Mouse (Mus musculus) midbrain, embryonic 10.5 days (tissue): Measurements from ENCODE around the gene Doc2g. TPM values are rescaled to one million over a fixed set of nuclear protein-coding genes. Genes with fewer than 3 reads are reported as not detected.
A peak's percentile ranks its signal among the peaks of the same experiment; 100 is the strongest.
"Not testable (repeated sequence)": the region's sequence is repeated elsewhere in the genome, so short reads cannot be mapped to it uniquely, and the experiment has no call there.

Experiments used
- DNase-seq: peaks from one replicate; pipeline ENCODE4 v3.0.0-alpha.2; 2017; ENCODE audit warnings: low spot score
- H3K27ac ChIP-seq: fragments of 300-500 bp; sonication (generic); replicated peaks from 2 replicates; pipeline ENCODE4 v1.5.1; 2016; ENCODE audit warnings: mild to moderate bottlenecking
- H3K27me3 ChIP-seq: fragments of 300-500 bp; sonication (generic); 2 replicates; pipeline ENCODE4 v1.6.1; 2016; ENCODE audit warnings: low read depth, mild to moderate bottlenecking; ENCODE audit not compliant: poor library complexity, severe bottlenecking
- H3K36me3 ChIP-seq: fragments of 300-500 bp; sonication (generic); 2 replicates; pipeline ENCODE4 v1.6.1; 2016; ENCODE audit warnings: mild to moderate bottlenecking, moderate library complexity
- H3K4me1 ChIP-seq: fragments of 300-500 bp; sonication (generic); 2 replicates; pipeline ENCODE4 v1.6.1; 2016
- H3K4me3 ChIP-seq: fragments of 300-500 bp; sonication (generic); 2 replicates; pipeline ENCODE4 v1.5.1; 2016; ENCODE audit warnings: mild to moderate bottlenecking, moderate library complexity
- H3K9me3 ChIP-seq: fragments of 300-500 bp; sonication (generic); replicated peaks from 2 replicates; pipeline ENCODE4 v1.6.1; 2016; ENCODE audit warnings: mild to moderate bottlenecking
- WGBS: fragments of 180-500 bp; shearing (Covaris S2); methylation state at CpG from one replicate; pipeline ENCODE4 v1.1.7; 2016; 5-methylcytosine and 5-hydroxymethylcytosine counted together
- polyA plus RNA-seq: library from polyadenylated mRNA; unstranded; fragments of >200 nt; fragmentation: Nextera tagmentation; extraction: Ambion mirVana; gene quantifications from 2 replicates; pipeline ENCODE4 v1.2.1, GENCODE M21; 2016

The Doc2g gene
- polyA plus RNA-seq, 1 experiment from 2014 or later = 2.2 TPM

DNA sequence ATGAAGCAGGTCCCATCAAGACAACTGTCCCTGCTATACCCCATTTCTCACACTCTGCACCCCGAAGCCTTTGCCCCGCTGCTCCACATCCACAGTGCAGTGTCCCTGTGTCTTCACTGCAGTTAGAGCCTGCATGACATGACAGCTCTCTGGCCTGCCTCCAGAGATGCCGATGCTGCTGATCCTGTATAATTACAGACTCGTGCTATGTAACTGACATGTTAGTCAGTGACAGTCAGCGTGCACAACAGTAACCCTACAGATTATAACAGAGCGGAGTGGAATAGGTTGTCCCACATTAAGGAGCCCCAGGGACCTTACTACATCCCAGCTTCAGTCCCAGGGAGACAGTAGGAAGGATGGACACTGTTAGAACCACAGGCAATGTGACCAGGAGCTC is 28.5 kb upstream of the Doc2g start:
- not testable (repeated sequence) for H3K27ac ChIP-seq, DNase-seq, H3K27me3 ChIP-seq, H3K9me3 ChIP-seq, H3K36me3 ChIP-seq, H3K4me3 ChIP-seq
- H3K4me1 ChIP-seq = peaks cover 13% of the 10 kb centered on the region
- WGBS = 88% methylated on average over 6 of the region's 6 CpGs

DNA sequence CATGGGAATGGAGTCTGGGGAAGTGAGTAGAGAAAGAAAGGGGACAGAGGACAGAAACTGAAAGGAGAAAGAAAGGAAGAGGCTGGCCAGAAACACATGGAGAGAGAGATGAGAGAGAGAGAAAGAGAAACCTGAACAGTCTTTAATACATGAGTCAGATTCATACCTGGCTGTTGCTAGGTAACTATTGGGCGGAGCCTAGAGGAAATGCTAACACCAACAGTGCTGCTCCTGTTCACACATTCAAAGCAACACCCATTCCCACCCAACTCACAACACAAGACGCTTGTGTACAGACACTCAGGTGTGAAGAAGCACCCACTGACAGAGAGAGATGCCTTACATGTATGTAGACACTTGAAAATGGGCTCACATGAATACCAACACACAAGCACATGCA is 27.2 kb upstream of the Doc2g start:
- peaks cover 21% of the 10 kb centered on the region for H3K4me1 ChIP-seq
- WGBS = 85% methylated on average over 2 of the region's 2 CpGs
- no peak for DNase-seq
- H3K27me3 ChIP-seq = no peaks in the 10 kb centered on the region; the same call in 1 of the 2 replicates
- H3K36me3 ChIP-seq = no peaks in the 10 kb centered on the region
- no peak overlapping the region for H3K4me3 ChIP-seq
- no peak overlapping the region for H3K27ac ChIP-seq
- no peaks in the 10 kb centered on the region for H3K9me3 ChIP-seq

GRCm38 (mm10) chr19:3980309-3980708 is 22.8 kb upstream of the Doc2g start:
- Histone ChIP-seq H3K9me3 (no peaks in the 10 kb centered on the region), H3K36me3 (no peaks in the 10 kb centered on the region), H3K4me1 (peaks cover 46% of the 10 kb centered on the region), H3K27me3 (0 out of 2 replicates have a peak, but pooled peaks cover 4% of the 10 kb centered on the region), H3K4me3 (no peak overlapping the region), H3K27ac (peak overlapping the region; percentile 65)
- WGBS = 17% methylated on average over 4 of the region's 4 CpGs
- DNase-seq = peak; percentile 75

GRCm38 (mm10) chr19:3980917-3981316 is 22.2 kb upstream of the Doc2g start:
- H3K36me3 ChIP-seq = no peaks in the 10 kb centered on the region
- 76% methylated on average over 9 of the region's 9 CpGs for WGBS
- peaks cover 52% of the 10 kb centered on the region for H3K4me1 ChIP-seq
- no peak overlapping the region for H3K27ac ChIP-seq
- 0 out of 2 replicates have a peak, but pooled peaks cover 4% of the 10 kb centered on the region for H3K27me3 ChIP-seq
- no peaks in the 10 kb centered on the region for H3K9me3 ChIP-seq
- DNase-seq = no peak
- H3K4me3 ChIP-seq = no peak overlapping the region

- 35% methylated on average over 9 of the region's 9 CpGs for WGBS
- no peak overlapping the region for H3K4me3 ChIP-seq
- H3K27me3 ChIP-seq = 0 out of 2 replicates have a peak, but pooled peaks cover 4% of the 10 kb centered on the region
- DNase-seq = no peak
- H3K27ac ChIP-seq = peak overlapping the region; percentile 69
- H3K4me1 ChIP-seq = peaks cover 57% of the 10 kb centered on the region
- H3K36me3 ChIP-seq = no peaks in the 10 kb centered on the region
- peaks cover 2% of the 10 kb centered on the region; the same call in 1 of the 2 replicates for H3K9me3 ChIP-seq
Measured at GRCm38 (mm10) chr19:3983527-3984200, 19.4 kb upstream of the Doc2g start.

DNA sequence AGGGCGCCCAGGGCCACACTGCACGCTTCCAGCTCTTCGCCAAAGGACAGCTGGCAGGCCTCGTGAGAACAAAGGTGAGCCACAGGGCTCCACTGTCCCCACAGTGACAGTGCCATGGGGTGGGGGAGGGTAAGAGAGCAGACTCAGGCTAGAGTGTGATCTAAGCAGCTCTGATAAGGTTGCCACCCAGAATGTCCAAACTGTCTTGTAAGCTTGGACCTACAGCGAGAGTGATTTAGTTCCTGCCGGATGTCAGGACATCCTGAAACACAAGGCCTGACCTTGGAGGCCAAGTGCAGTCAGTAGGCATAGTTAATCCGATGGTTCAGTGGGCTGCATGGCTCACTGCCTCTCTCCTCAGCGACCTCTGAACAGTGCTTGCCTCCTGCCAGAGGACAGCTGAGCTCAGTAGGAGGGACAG is 17.8 kb upstream of the Doc2g start:
- Histone ChIP-seq H3K9me3 (peaks cover 6% of the 10 kb centered on the region; the same call in 1 of the 2 replicates), H3K27ac (peak overlapping the region; percentile 69), H3K36me3 (no peaks in the 10 kb centered on the region), H3K4me1 (peaks cover 47% of the 10 kb centered on the region), H3K4me3 (no peak overlapping the region), H3K27me3 (0 out of 2 replicates have a peak, but pooled peaks cover 4% of the 10 kb centered on the region)
- 19% methylated on average over 8 of the region's 8 CpGs for WGBS
- peak; percentile 53 for DNase-seq

GRCm38 (mm10) chr19:3986334-3986733 is 16.8 kb upstream of the Doc2g start, which contains the start of gene Acy3:
Acy3 (plus strand) TSS chr19:3986570.
- WGBS = 23% methylated on average over 8 of the region's 8 CpGs
- H3K4me1 ChIP-seq = peaks cover 46% of the 10 kb centered on the region
- DNase-seq = no peak

GRCm38 (mm10) chr19:3988066-3988465 is 15.0 kb upstream of the Doc2g start:
- Histone ChIP-seq H3K4me1 (peaks cover 47% of the 10 kb centered on the region), H3K4me3 (no peak overlapping the region), H3K27me3 (0 out of 2 replicates have a peak, but pooled peaks cover 9% of the 10 kb centered on the region), H3K9me3 (peaks cover 6% of the 10 kb centered on the region; the same call in 1 of the 2 replicates), H3K27ac (no peak overlapping the region), H3K36me3 (no peaks in the 10 kb centered on the region)
- WGBS = 91% methylated on average over 14 of the region's 14 CpGs
- DNase-seq = no peak

More at GRCm38 (mm10) chr19:3986334-3986733, 16.8 kb upstream of the Doc2g start, which contains the start of gene Acy3:
- Histone ChIP-seq H3K27ac (peak within 1 kb of the TSS; percentile 69), H3K9me3 (peaks cover 6% of the 10 kb centered on the region; the same call in 1 of the 2 replicates), H3K36me3 (no peaks in the 10 kb centered on the region), H3K4me3 (no peak within 1 kb of the TSS), H3K27me3 (0 out of 2 replicates have a peak, but pooled peaks cover 9% of the 10 kb centered on the region)

DNA sequence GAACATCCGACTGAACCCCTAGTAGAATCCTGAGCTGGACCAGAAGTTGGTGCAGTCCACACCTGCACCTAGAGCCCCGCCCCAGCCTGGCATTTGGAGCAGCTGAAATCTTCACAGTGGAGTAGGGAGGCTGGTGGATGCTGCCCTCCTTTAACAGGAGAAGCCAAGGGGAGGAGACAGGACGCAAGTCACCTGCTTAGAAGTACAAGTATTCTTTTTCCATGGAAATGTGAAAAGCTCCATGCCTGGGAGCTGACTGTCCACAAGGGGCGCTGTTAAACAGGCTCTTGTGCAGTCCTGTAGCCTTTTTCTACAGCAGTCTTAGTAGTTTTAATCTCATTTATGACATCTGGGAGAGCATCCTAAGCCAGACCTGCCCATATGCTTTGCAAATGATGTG is 14.4 kb upstream of the Doc2g start:
- 90% methylated on average over 4 of the region's 4 CpGs for WGBS
- Histone ChIP-seq H3K9me3 (peaks cover 6% of the 10 kb centered on the region; the same call in 1 of the 2 replicates), H3K36me3 (no peaks in the 10 kb centered on the region), H3K27me3 (0 out of 2 replicates have a peak, but pooled peaks cover 8% of the 10 kb centered on the region), H3K4me3 (no peak overlapping the region), H3K27ac (no peak overlapping the region), H3K4me1 (peaks cover 40% of the 10 kb centered on the region)
- DNase-seq = no peak

- H3K4me1 ChIP-seq = peaks cover 23% of the 10 kb centered on the region
- 0 out of 2 replicates have a peak, but pooled peaks cover 5% of the 10 kb centered on the region for H3K27me3 ChIP-seq
- H3K27ac ChIP-seq = no peak overlapping the region; the same call in 1 of the 2 replicates
- H3K9me3 ChIP-seq = peaks cover 6% of the 10 kb centered on the region; the same call in 1 of the 2 replicates
- 71% methylated on average over 6 of the region's 6 CpGs for WGBS
- no peak overlapping the region for H3K4me3 ChIP-seq
- DNase-seq = no peak
- H3K36me3 ChIP-seq = no peaks in the 10 kb centered on the region
Measured at GRCm38 (mm10) chr19:3990804-3991203, 12.3 kb upstream of the Doc2g start.

DNA sequence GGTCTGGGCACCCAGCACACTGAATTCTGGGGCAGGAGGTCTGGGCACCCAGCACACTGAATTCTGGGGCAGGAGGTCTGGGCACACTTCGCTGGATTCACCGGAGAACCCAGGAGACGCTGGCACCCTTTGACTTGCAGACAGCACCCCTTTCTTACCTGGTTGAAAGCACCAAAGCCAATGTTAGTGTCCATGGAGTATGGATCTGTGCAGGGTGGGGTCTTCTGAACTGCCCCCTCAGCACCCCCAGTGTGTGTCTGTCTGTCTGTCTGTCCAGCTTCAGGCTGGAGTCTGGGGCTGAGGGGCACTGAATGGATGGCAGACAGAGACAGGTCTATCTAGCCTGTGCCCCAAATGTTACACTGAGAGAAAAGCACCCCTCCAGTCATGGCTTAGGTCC is 11.6 kb upstream of the Doc2g start:
- H3K27ac ChIP-seq = no peak overlapping the region
- no peak overlapping the region for H3K4me3 ChIP-seq
- DNase-seq = no peak
- no peaks in the 10 kb centered on the region for H3K36me3 ChIP-seq
- 88% methylated on average over 3 of the region's 3 CpGs for WGBS
- peaks cover 15% of the 10 kb centered on the region for H3K4me1 ChIP-seq
- H3K27me3 ChIP-seq = 0 out of 2 replicates have a peak, but pooled peaks cover 5% of the 10 kb centered on the region
- H3K9me3 ChIP-seq = peaks cover 6% of the 10 kb centered on the region; the same call in 1 of the 2 replicates

DNA sequence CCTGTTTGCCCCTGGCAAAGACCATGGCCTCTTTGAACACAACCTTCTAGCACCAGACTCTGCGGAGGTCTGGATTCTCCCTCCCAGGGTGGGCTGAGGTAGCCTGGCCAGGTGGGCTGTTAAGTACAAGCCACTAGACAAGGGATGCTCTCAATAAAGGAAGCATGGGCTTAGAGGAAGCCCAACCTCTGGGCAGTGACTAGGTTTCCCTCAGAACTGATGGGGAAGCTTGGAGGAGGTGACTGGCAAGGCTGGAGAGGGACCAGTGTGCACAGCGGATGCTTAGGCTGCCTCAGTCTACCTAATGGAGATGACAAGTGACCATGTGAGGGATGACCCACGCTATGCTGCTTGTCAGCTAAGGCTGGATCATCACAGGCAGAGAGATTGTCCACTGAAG is 11.1 kb upstream of the Doc2g start:
- Histone ChIP-seq H3K27me3 (0 out of 2 replicates have a peak, but pooled peaks cover 5% of the 10 kb centered on the region), H3K4me3 (no peak overlapping the region), H3K27ac (no peak overlapping the region), H3K36me3 (no peaks in the 10 kb centered on the region), H3K4me1 (peaks cover 11% of the 10 kb centered on the region; the same call in 1 of the 2 replicates), H3K9me3 (peaks cover 6% of the 10 kb centered on the region; the same call in 1 of the 2 replicates)
- WGBS = 85% methylated on average over 3 of the region's 3 CpGs
- DNase-seq = no peak

- Histone ChIP-seq H3K4me1 (peaks cover 11% of the 10 kb centered on the region; the same call in 1 of the 2 replicates), H3K9me3 (peaks cover 6% of the 10 kb centered on the region; the same call in 1 of the 2 replicates), H3K27ac (peak within 1 kb of the TSS; percentile 42; the same call in 1 of the 2 replicates), H3K27me3 (0 out of 2 replicates have a peak, but pooled peaks cover 5% of the 10 kb centered on the region), H3K4me3 (no peak within 1 kb of the TSS), H3K36me3 (no peaks in the 10 kb centered on the region)
- no peak for DNase-seq
- WGBS = 69% methylated on average over 5 of the region's 5 CpGs
Measured at GRCm38 (mm10) chr19:3992416-3992815, 10.7 kb upstream of the Doc2g start, which contains the start of gene Tbx10. Tbx10 (plus strand) TSS chr19:3992752.
